Mouse (Mus musculus): ENCODE measurements at regions not wholly inside any gene's neighbourhood (a gene's known extent, or its start where the extent isn't known, plus 50 kb on each side); places are given as distances from the start of the nearest gene placed in this dataset. TPM values are rescaled to one million over a fixed set of nuclear protein-coding genes. Genes with fewer than 3 reads are reported as not detected.

DNA sequence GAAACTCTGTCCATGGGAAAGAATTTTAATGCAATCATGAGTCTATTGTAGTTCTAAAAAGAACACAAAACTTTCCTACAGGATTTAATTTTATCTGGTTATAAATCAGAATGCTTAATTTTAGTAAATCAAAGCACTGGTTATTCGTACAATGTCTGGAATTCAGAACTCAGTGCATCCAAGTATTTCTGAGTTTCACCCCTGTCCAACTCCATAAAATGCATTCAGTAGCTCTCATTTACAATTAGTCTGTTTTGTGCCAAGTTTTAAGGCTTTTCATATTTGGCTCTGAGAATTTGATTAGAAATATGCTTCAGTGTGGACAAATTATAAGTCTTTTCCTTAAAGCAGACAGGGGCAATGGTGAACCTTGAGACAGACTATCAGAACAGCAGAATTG is 433.0 kb upstream of the Slc8a1 start:
- no peak for DNase-seq (ENCODE audit: low spot score)
- H3K36me3 ChIP-seq (ENCODE audit: control insufficient read depth, insufficient read depth, low read length), result no peaks in the 10 kb centered on the region
- H3K27me3 ChIP-seq (ENCODE audit: control insufficient read depth, insufficient read depth, low read length), result no peaks in the 10 kb centered on the region
- H3K4me1 ChIP-seq (replicated peaks; ENCODE audit: control insufficient read depth, insufficient read depth), result no peaks in the 10 kb centered on the region
- TF ChIP-seq CTCF (IDR thresholded peaks at IDR 0.05; ENCODE audit: low read depth) (no peak), EP300 (optimal IDR thresholded peaks at IDR 0.05) (no peak)
- no peak for ATAC-seq (ENCODE audit: low FRiP score, low TSS enrichment)
- 51% methylated on average over 1 of the region's 1 CpGs for WGBS
- H3K27ac ChIP-seq (replicated peaks), result no peak overlapping the region
- no peak overlapping the region for H3K4me3 ChIP-seq (ENCODE audit: low read depth, low read length)
- no peak overlapping the region for H3K9ac ChIP-seq (ENCODE audit: low read length)
- no peaks in the 10 kb centered on the region for H3K9me3 ChIP-seq (ENCODE audit: control insufficient read depth, low read length)
- H3K4me2 ChIP-seq (replicated peaks; ENCODE audit: low read depth), result no peak overlapping the region

DNA sequence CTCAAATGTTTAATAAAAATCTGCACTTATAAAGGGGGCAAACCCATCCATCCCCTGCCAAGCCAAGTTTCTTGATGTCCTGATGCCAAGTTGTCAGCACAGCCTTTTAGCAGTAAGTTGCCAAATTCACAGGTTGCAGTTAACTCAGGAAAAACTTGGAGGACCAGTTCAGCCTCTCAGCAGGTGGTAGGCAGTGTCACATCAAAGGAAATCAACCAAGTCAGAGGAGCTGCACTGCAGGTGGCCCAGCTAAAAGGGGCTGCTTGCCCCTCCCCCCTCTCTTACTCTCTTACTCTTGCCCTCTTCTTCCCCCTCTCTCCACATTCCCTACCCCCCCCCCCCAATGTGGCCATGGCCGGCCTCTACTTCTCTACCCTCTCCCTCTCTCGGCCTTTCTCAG is 415.3 kb upstream of the Slc8a1 start:
- TF ChIP-seq EP300 (optimal IDR thresholded peaks at IDR 0.05) (no peak), CTCF (IDR thresholded peaks at IDR 0.05; ENCODE audit: low read depth) (no peak)
- H3K27me3 ChIP-seq (ENCODE audit: control insufficient read depth, insufficient read depth, low read length), result no peaks in the 10 kb centered on the region
- H3K9me3 ChIP-seq (ENCODE audit: control insufficient read depth, low read length), result no peaks in the 10 kb centered on the region
- no peak overlapping the region for H3K4me3 ChIP-seq (ENCODE audit: low read depth, low read length)
- no peak for ATAC-seq (ENCODE audit: low FRiP score, low TSS enrichment)
- H3K4me1 ChIP-seq (replicated peaks; ENCODE audit: control insufficient read depth, insufficient read depth), result no peaks in the 10 kb centered on the region
- WGBS, result 47% methylated on average over 2 of the region's 2 CpGs
- no peak overlapping the region for H3K27ac ChIP-seq (replicated peaks)
- no peaks in the 10 kb centered on the region for H3K36me3 ChIP-seq (ENCODE audit: control insufficient read depth, insufficient read depth, low read length)
- no peak overlapping the region for H3K9ac ChIP-seq (ENCODE audit: low read length)
- no peak overlapping the region for H3K4me2 ChIP-seq (replicated peaks; ENCODE audit: low read depth)
- no peak for DNase-seq (ENCODE audit: low spot score)

DNA sequence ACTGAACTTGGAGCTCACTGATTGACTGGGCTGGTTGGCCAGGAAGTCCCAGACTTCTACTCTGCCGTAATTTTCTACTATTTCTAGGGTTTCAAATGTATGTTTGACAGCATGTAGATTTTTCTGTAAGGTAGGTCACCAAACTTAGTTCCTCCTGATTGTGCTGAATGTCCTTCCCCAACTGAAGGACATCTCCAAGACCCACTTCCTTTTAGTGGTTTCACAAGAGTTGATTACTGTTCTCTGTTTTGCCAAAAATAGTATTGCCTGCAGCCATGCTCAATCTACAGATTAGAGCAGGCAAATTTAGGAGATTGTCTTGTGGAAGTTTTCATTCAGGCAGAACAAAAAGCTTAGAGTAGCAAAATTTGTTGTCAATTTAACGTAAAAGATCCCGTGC is 396.7 kb upstream of the Slc8a1 start:
- Histone ChIP-seq H3K4me3 (ENCODE audit: low read depth, low read length) (no peak overlapping the region), H3K9me3 (ENCODE audit: control insufficient read depth, low read length) (no peaks in the 10 kb centered on the region), H3K4me1 (replicated peaks; ENCODE audit: control insufficient read depth, insufficient read depth) (no peaks in the 10 kb centered on the region), H3K27ac (replicated peaks) (no peak overlapping the region), H3K27me3 (ENCODE audit: control insufficient read depth, insufficient read depth, low read length) (no peaks in the 10 kb centered on the region), H3K9ac (ENCODE audit: low read length) (no peak overlapping the region), H3K36me3 (ENCODE audit: control insufficient read depth, insufficient read depth, low read length) (no peaks in the 10 kb centered on the region), H3K4me2 (replicated peaks; ENCODE audit: low read depth) (no peak overlapping the region)
- ATAC-seq (ENCODE audit: low FRiP score, low TSS enrichment), result no peak
- no peak for DNase-seq (ENCODE audit: low spot score)
- TF ChIP-seq CTCF (IDR thresholded peaks at IDR 0.05; ENCODE audit: low read depth), result no peak
- TF ChIP-seq EP300 (optimal IDR thresholded peaks at IDR 0.05), result no peak
- 83% methylated on average over 3 of the region's 3 CpGs for WGBS

DNA sequence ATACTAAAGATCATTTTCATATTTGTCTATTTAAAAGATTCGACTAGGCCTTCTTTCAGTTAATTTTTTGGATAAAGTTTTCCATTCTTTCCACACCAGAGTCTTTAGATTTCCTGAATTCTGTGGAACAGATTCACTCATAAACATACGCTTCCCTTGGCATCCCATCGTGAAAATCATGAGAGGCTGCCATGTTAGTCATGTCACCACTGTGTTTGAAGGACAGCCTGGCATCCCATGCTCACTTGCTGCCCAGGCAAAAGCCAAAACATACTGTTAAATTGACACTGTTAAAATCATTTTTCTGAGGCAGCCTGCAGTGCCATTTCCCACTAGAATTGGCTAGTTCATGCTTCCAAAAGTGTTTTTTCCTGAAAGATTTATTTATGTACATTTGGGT is 394.8 kb upstream of the Slc8a1 start:
- no peak for DNase-seq (ENCODE audit: low spot score)
- TF ChIP-seq EP300 (optimal IDR thresholded peaks at IDR 0.05) (no peak), CTCF (IDR thresholded peaks at IDR 0.05; ENCODE audit: low read depth) (no peak)
- Histone ChIP-seq H3K36me3 (ENCODE audit: control insufficient read depth, insufficient read depth, low read length) (no peaks in the 10 kb centered on the region), H3K9ac (ENCODE audit: low read length) (no peak overlapping the region), H3K4me2 (replicated peaks; ENCODE audit: low read depth) (no peak overlapping the region), H3K4me3 (ENCODE audit: low read depth, low read length) (no peak overlapping the region), H3K9me3 (ENCODE audit: control insufficient read depth, low read length) (no peaks in the 10 kb centered on the region), H3K27me3 (ENCODE audit: control insufficient read depth, insufficient read depth, low read length) (no peaks in the 10 kb centered on the region), H3K4me1 (replicated peaks; ENCODE audit: control insufficient read depth, insufficient read depth) (no peaks in the 10 kb centered on the region), H3K27ac (replicated peaks) (no peak overlapping the region)
- ATAC-seq (ENCODE audit: low FRiP score, low TSS enrichment), result no peak
- 80% methylated on average over 3 of the region's 3 CpGs for WGBS

DNA sequence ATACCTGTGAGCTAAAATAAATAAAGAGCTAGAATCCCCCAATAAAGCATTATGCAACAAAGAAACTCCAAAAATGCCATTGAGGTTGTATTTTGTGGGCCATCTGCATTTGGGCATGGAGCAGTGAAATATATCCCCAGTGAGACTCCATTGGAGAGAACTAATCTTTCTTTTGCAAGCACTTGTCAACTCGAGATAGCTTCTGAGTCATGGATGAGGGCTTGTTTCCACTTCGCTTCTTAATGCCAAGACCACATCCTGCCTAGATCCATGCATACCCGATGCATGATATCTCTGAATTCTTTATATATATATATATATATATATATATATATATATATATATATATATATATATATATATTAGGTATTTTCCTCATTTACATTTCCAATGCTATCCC is 349.0 kb upstream of the Slc8a1 start:
- DNase-seq (ENCODE audit: low spot score) (no peak), ATAC-seq (ENCODE audit: low FRiP score, low TSS enrichment) (no peak)
- WGBS, result 82% methylated on average over 3 of the region's 3 CpGs
- TF ChIP-seq EP300 (optimal IDR thresholded peaks at IDR 0.05) (no peak), CTCF (IDR thresholded peaks at IDR 0.05; ENCODE audit: low read depth) (no peak)
- no peak overlapping the region for H3K9ac ChIP-seq (ENCODE audit: low read length)
- no peak overlapping the region for H3K27ac ChIP-seq (replicated peaks)
- H3K9me3 ChIP-seq (ENCODE audit: control insufficient read depth, low read length), result no peaks in the 10 kb centered on the region
- no peak overlapping the region for H3K4me2 ChIP-seq (replicated peaks; ENCODE audit: low read depth)
- no peak overlapping the region for H3K4me3 ChIP-seq (ENCODE audit: low read depth, low read length)
- H3K4me1 ChIP-seq (replicated peaks; ENCODE audit: control insufficient read depth, insufficient read depth), result no peaks in the 10 kb centered on the region
- H3K27me3 ChIP-seq (ENCODE audit: control insufficient read depth, insufficient read depth, low read length), result no peaks in the 10 kb centered on the region
- no peaks in the 10 kb centered on the region for H3K36me3 ChIP-seq (ENCODE audit: control insufficient read depth, insufficient read depth, low read length)

DNA sequence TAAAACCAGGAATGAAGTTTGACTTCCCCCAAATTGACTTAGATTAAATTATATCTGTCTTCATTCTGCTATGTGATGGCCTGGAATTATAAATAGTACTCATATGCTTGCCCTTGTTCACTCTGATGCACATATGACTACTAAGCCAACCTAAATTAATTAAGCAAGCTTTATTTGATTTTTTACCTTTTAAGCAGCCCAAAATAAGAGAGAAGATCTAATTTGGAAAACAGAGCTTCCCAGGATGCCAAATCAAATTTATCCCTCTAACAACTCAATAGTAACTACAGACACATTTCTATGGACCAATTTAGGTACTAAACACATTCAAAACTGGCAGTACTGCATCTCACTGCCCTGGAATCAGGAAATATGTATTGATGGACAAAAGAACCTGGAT is 342.1 kb upstream of the Slc8a1 start:
- no peak for TF ChIP-seq EP300 (optimal IDR thresholded peaks at IDR 0.05)
- no peak for TF ChIP-seq CTCF (IDR thresholded peaks at IDR 0.05; ENCODE audit: low read depth)
- no peaks in the 10 kb centered on the region for H3K36me3 ChIP-seq (ENCODE audit: control insufficient read depth, insufficient read depth, low read length)
- H3K27ac ChIP-seq (replicated peaks), result no peak overlapping the region
- DNase-seq (ENCODE audit: low spot score), result no peak
- H3K4me2 ChIP-seq (replicated peaks; ENCODE audit: low read depth), result no peak overlapping the region
- no peaks in the 10 kb centered on the region for H3K27me3 ChIP-seq (ENCODE audit: control insufficient read depth, insufficient read depth, low read length)
- ATAC-seq (ENCODE audit: low FRiP score, low TSS enrichment), result no peak
- no peak overlapping the region for H3K9ac ChIP-seq (ENCODE audit: low read length)
- H3K4me3 ChIP-seq (ENCODE audit: low read depth, low read length), result no peak overlapping the region
- no peaks in the 10 kb centered on the region for H3K9me3 ChIP-seq (ENCODE audit: control insufficient read depth, low read length)
- no peaks in the 10 kb centered on the region for H3K4me1 ChIP-seq (replicated peaks; ENCODE audit: control insufficient read depth, insufficient read depth)

Small RNA genes lying in the stretch of these regions (microRNA-seq; reads per million reads assigned to microRNA genes)
- gene Gm23400 (not detected), gene Gm27359 (not detected)

Data from stomach, postnatal 0 days (tissue).